Mouse (Mus musculus) limb, embryonic 14.5 days (tissue): Measurements from ENCODE around the gene Hsd17b2. TPM values are rescaled to one million over a fixed set of nuclear protein-coding genes. Genes with fewer than 3 reads are reported as not detected.
A peak's percentile ranks its signal among the peaks of the same experiment; 100 is the strongest.

Experiments used
- ATAC-seq: fragments of 200-750 bp; cut with Nextera tagmentation; 2 replicates; pipeline ENCODE4 v1.8.0; 2017; ENCODE audit warnings: low read depth, moderate number of reproducible peaks, moderate TSS enrichment; ENCODE audit not compliant: low FRiP score
- DNase-seq: peaks from one replicate; pipeline ENCODE4 v3.0.0-alpha.2; 2015; ENCODE audit warnings: low spot score
- H3K27ac ChIP-seq: fragments of 300-500 bp; sonication (generic); replicated peaks from 2 replicates; pipeline ENCODE4 v1.5.1; 2014; ENCODE audit warnings: low read depth, mild to moderate bottlenecking, low read length, moderate library complexity, mixed read lengths
- H3K27me3 ChIP-seq: fragments of 300-500 bp; sonication (generic); 2 replicates; pipeline ENCODE4 v1.6.1; 2014; ENCODE audit warnings: low read length, mixed read lengths; ENCODE audit not compliant: control insufficient read depth, insufficient read depth
- H3K36me3 ChIP-seq: fragments of 300-500 bp; sonication (generic); 2 replicates; pipeline ENCODE4 v1.6.1; 2014; ENCODE audit warnings: mild to moderate bottlenecking, low read length, moderate library complexity, mixed read lengths; ENCODE audit not compliant: control insufficient read depth, insufficient read depth
- H3K4me1 ChIP-seq: fragments of 300-500 bp; sonication (generic); 2 replicates; pipeline ENCODE4 v1.6.1; 2014; ENCODE audit warnings: antibody characterized with exemption, low read length, mixed read lengths; ENCODE audit not compliant: control insufficient read depth, insufficient read depth
- H3K4me2 ChIP-seq: fragments of 300-500 bp; sonication (generic); replicated peaks from 2 replicates; pipeline ENCODE4 v1.6.1; 2014; ENCODE audit warnings: low read depth, mild to moderate bottlenecking, low read length, moderate library complexity; ENCODE audit not compliant: severe bottlenecking
- H3K4me3 ChIP-seq: fragments of 300-500 bp; sonication (generic); replicated peaks from 2 replicates; pipeline ENCODE4 v1.5.1; 2014; ENCODE audit warnings: low read length
- H3K9ac ChIP-seq: fragments of 300-500 bp; sonication (generic); 2 replicates; pipeline ENCODE4 v1.6.1; 2014; ENCODE audit warnings: mild to moderate bottlenecking, low read depth, low read length, moderate library complexity; ENCODE audit not compliant: severe bottlenecking
- H3K9me3 ChIP-seq: fragments of 300-500 bp; sonication (generic); 2 replicates; pipeline ENCODE4 v1.6.1; 2016; ENCODE audit warnings: low read length; ENCODE audit not compliant: control insufficient read depth
- POLR2A ChIP-seq: fragments of 200-500 bp; IDR thresholded peaks from 2 replicates; pipeline ENCODE4 v1.8.0; 2012; ENCODE audit warnings: inconsistent platforms, mild to moderate bottlenecking, moderate library complexity, borderline replicate concordance; ENCODE audit not compliant: insufficient read depth, insufficient read length; ENCODE audit errors: extremely low read depth
- WGBS: fragments of 180-500 bp; shearing (Covaris S2); extraction: QIAGEN DNeasy Blood & Tissue Kit; methylation state at CpG from one replicate; pipeline ENCODE4 v1.1.7; 2014; 5-methylcytosine and 5-hydroxymethylcytosine counted together
- polyA plus RNA-seq, 2 experiments: library from polyadenylated mRNA; depleted of rRNA in 1 of 2; stranded (reverse) in 1 of 2; unstranded in 1 of 2; fragments of >200 nt; fragmentation: Nextera tagmentation in 1 of 2; extraction: Ambion mirVana in 1 of 2; gene quantifications; 2 replicates each; pipeline versions ENCODE4 v1.2.1 to v1.2.3; 2012 to 2014

Gene Hsd17b2
- polyA plus RNA-seq, 2 experiments: 0.21 TPM; not detected in 1

GRCm38 (mm10) chr8:117670461-117670860 lies 31.2 kb upstream of the Hsd17b2 start:
- Histone ChIP-seq H3K27me3 (no peaks in the 10 kb centered on the region), H3K4me2 (peak overlapping the region; percentile 6; the same call in 1 of the 2 replicates), H3K36me3 (no peaks in the 10 kb centered on the region), H3K9me3 (no peaks in the 10 kb centered on the region), H3K9ac (no peak overlapping the region; the same call in 1 of the 2 replicates), H3K27ac (no peak overlapping the region), H3K4me1 (no peaks in the 10 kb centered on the region), H3K4me3 (no peak overlapping the region)
- ATAC-seq (no peak), DNase-seq (peak; percentile 27)
- TF ChIP-seq POLR2A: no peak
- 3% methylated on average over 11 of the region's 11 CpGs for WGBS

GRCm38 (mm10) chr8:117672558-117672957 lies 29.1 kb upstream of the Hsd17b2 start:
- H3K36me3 ChIP-seq: no peaks in the 10 kb centered on the region
- H3K4me3 ChIP-seq: no peak overlapping the region
- H3K4me2 ChIP-seq: no peak overlapping the region
- ATAC-seq (no peak), DNase-seq (no peak)
- H3K9me3 ChIP-seq: no peaks in the 10 kb centered on the region
- 88% methylated on average over 3 of the region's 3 CpGs for WGBS
- no peak for TF ChIP-seq POLR2A
- no peak overlapping the region for H3K9ac ChIP-seq
- H3K27ac ChIP-seq: no peak overlapping the region
- H3K4me1 ChIP-seq: no peaks in the 10 kb centered on the region
- no peaks in the 10 kb centered on the region for H3K27me3 ChIP-seq

- WGBS: 15% methylated on average over 17 of the region's 17 CpGs
- H3K9me3 ChIP-seq: no peaks in the 10 kb centered on the region
- peak within 1 kb of the TSS; percentile 52 for H3K9ac ChIP-seq
- DNase-seq (peak; percentile 67), ATAC-seq (no peak)
- H3K4me2 ChIP-seq: peak within 1 kb of the TSS; percentile 79
- no peak for TF ChIP-seq POLR2A
- no peaks in the 10 kb centered on the region for H3K4me1 ChIP-seq
- no peak within 1 kb of the TSS for H3K27ac ChIP-seq
- no peaks in the 10 kb centered on the region for H3K27me3 ChIP-seq
- H3K4me3 ChIP-seq: peak within 1 kb of the TSS; percentile 48
- H3K36me3 ChIP-seq: no peaks in the 10 kb centered on the region
These were observed 28.3 kb upstream of the Hsd17b2 start, which contains the start of gene Sdr42e1 for GRCm38 (mm10) chr8:117673430-117673830. Sdr42e1 (minus strand) TSS chr8:117673689.

- no peaks in the 10 kb centered on the region for H3K36me3 ChIP-seq
- no peaks in the 10 kb centered on the region for H3K9me3 ChIP-seq
- ATAC-seq: no peak
- no peak overlapping the region for H3K9ac ChIP-seq
- H3K27me3 ChIP-seq: no peaks in the 10 kb centered on the region
- WGBS: 65% methylated on average over 5 of the region's 5 CpGs
- H3K4me3 ChIP-seq: no peak overlapping the region
- no peaks in the 10 kb centered on the region for H3K4me1 ChIP-seq
- H3K4me2 ChIP-seq: no peak overlapping the region
- TF ChIP-seq POLR2A: no peak
- H3K27ac ChIP-seq: no peak overlapping the region
- DNase-seq: no peak
These were observed 26.5 kb upstream of the Hsd17b2 start for GRCm38 (mm10) chr8:117675171-117675570.

GRCm38 (mm10) chr8:117676460-117676859 lies 25.2 kb upstream of the Hsd17b2 start:
- Histone ChIP-seq H3K9me3 (no peaks in the 10 kb centered on the region), H3K4me1 (no peaks in the 10 kb centered on the region), H3K27ac (no peak overlapping the region), H3K36me3 (no peaks in the 10 kb centered on the region), H3K27me3 (no peaks in the 10 kb centered on the region), H3K9ac (no peak overlapping the region), H3K4me2 (no peak overlapping the region), H3K4me3 (no peak overlapping the region)
- WGBS: 76% methylated on average over 9 of the region's 9 CpGs
- TF ChIP-seq POLR2A: no peak
- ATAC-seq: no peak
- no peak for DNase-seq

- TF ChIP-seq POLR2A: no peak
- no peak for DNase-seq
- H3K36me3 ChIP-seq: no peaks in the 10 kb centered on the region
- H3K9me3 ChIP-seq: no peaks in the 10 kb centered on the region
- no peak for ATAC-seq
- WGBS: 83% methylated on average over 8 of the region's 8 CpGs
- H3K4me1 ChIP-seq: no peaks in the 10 kb centered on the region
- H3K27me3 ChIP-seq: no peaks in the 10 kb centered on the region
- H3K27ac ChIP-seq: no peak overlapping the region
- no peak overlapping the region for H3K4me2 ChIP-seq
- H3K4me3 ChIP-seq: no peak overlapping the region
- no peak overlapping the region for H3K9ac ChIP-seq
These were observed 24.7 kb upstream of the Hsd17b2 start for GRCm38 (mm10) chr8:117677011-117677410.
